Mouse (Mus musculus) neural tube, embryonic 15.5 days (tissue): ENCODE data around the gene Pank1. TPM values are rescaled to one million over a fixed set of nuclear protein-coding genes. Genes with fewer than 3 reads are reported as not detected.

Experiments used
- ATAC-seq: fragments of 200-750 bp; cut with Nextera tagmentation; 2 replicates; pipeline ENCODE4 v1.8.0; 2017; ENCODE audit warnings: mild to moderate bottlenecking, moderate TSS enrichment, moderate library complexity; ENCODE audit not compliant: low FRiP score
- H3K27ac ChIP-seq: fragments of 300-500 bp; sonication (generic); replicated peaks from 2 replicates; pipeline ENCODE4 v1.5.1; 2015; ENCODE audit warnings: mild to moderate bottlenecking, inconsistent platforms
- H3K27me3 ChIP-seq: fragments of 300-500 bp; sonication (generic); replicated peaks from 2 replicates; pipeline ENCODE4 v1.6.1; 2015; ENCODE audit warnings: inconsistent platforms
- H3K36me3 ChIP-seq: fragments of 300-500 bp; sonication (generic); 2 replicates; pipeline ENCODE4 v1.6.1; 2015; ENCODE audit warnings: inconsistent platforms
- H3K4me1 ChIP-seq: fragments of 300-500 bp; sonication (generic); 2 replicates; pipeline ENCODE4 v1.6.1; 2015; ENCODE audit warnings: inconsistent platforms
- H3K4me2 ChIP-seq: fragments of 300-500 bp; sonication (generic); 2 replicates; pipeline ENCODE4 v1.6.1; 2015; ENCODE audit warnings: inconsistent platforms, mild to moderate bottlenecking, moderate library complexity
- H3K4me3 ChIP-seq: fragments of 300-500 bp; sonication (generic); replicated peaks from 2 replicates; pipeline ENCODE4 v1.5.1; 2015; ENCODE audit warnings: mild to moderate bottlenecking, inconsistent platforms
- H3K9ac ChIP-seq: fragments of 300-500 bp; sonication (generic); replicated peaks from 2 replicates; pipeline ENCODE4 v1.6.1; 2015; ENCODE audit warnings: mild to moderate bottlenecking, inconsistent platforms
- H3K9me3 ChIP-seq: fragments of 300-500 bp; sonication (generic); replicated peaks from 2 replicates; pipeline ENCODE4 v1.6.1; 2016; ENCODE audit warnings: inconsistent platforms
- WGBS: fragments of 180-500 bp; shearing (Covaris S2); methylation state at CpG from one replicate; pipeline ENCODE4 v1.1.7; 2015; ENCODE audit warnings: mixed read lengths; 5-methylcytosine and 5-hydroxymethylcytosine counted together
- polyA plus RNA-seq: library from polyadenylated mRNA; unstranded; fragments of >200 nt; fragmentation: Nextera tagmentation; extraction: Ambion mirVana; gene quantifications from 2 replicates; pipeline ENCODE4 v1.2.1, GENCODE M21; 2015

The Pank1 gene
- polyA plus RNA-seq: 9.7 and 10.7 TPM in 2 replicates

GRCm38 (mm10) chr19:34878603-34879541 is at the start of gene Pank1:
Pank1 (minus strand) TSS chr19:34879455.
- H3K27ac ChIP-seq: peak within 1 kb of the TSS; percentile 97
- no peaks in the 10 kb centered on the region for H3K36me3 ChIP-seq
- no peaks in the 10 kb centered on the region for H3K9me3 ChIP-seq
- peaks cover 25% of the 10 kb centered on the region for H3K4me1 ChIP-seq
- peak; percentile 80 for ATAC-seq
- WGBS: under 1% methylated on average over 94 of the region's 96 CpGs
- peak within 1 kb of the TSS; percentile 89 for H3K9ac ChIP-seq
- peak within 1 kb of the TSS; percentile 81 for H3K4me2 ChIP-seq
- H3K27me3 ChIP-seq: no peaks in the 10 kb centered on the region
- H3K4me3 ChIP-seq: peak within 1 kb of the TSS; percentile 75

DNA sequence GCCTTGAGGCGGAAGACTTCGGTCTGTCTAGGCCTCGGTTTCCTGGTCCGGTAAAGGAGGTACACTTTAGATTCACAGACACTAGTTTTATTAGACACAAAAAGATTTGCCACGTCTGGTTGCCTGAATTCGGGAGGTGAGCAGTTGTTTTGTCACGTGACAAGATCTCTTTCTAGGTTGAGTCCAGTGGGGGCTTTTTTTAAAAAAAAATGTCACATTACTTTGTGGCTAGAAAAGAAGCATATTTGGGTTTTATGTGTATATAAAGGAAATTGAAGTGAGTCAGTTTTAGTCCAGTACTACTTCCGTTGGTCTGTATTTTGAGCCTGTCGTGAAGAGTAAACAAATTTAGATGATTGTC is 43.3 kb upstream of the Pank1 start:
- Histone ChIP-seq H3K4me2 (peak overlapping the region; percentile 70), H3K4me3 (peak overlapping the region; percentile 85), H3K36me3 (no peaks in the 10 kb centered on the region), H3K9ac (peak overlapping the region; percentile 67), H3K27ac (no peak overlapping the region), H3K9me3 (no peaks in the 10 kb centered on the region), H3K4me1 (peaks cover 9% of the 10 kb centered on the region), H3K27me3 (no peaks in the 10 kb centered on the region)
- under 1% methylated on average over 9 of the region's 9 CpGs for WGBS
- ATAC-seq: no peak

GRCm38 (mm10) chr19:34921652-34922602 is 42.7 kb upstream of the Pank1 start, which contains the start of gene Kif20b:
Kif20b (plus strand) TSS chr19:34922361.
- peak; percentile 98 for ATAC-seq
- no peaks in the 10 kb centered on the region for H3K27me3 ChIP-seq
- H3K27ac ChIP-seq: peak within 1 kb of the TSS; percentile 77
- WGBS: under 1% methylated on average over 57 of the region's 57 CpGs
- H3K36me3 ChIP-seq: no peaks in the 10 kb centered on the region
- peak within 1 kb of the TSS; percentile 67 for H3K9ac ChIP-seq
- peak within 1 kb of the TSS; percentile 85 for H3K4me3 ChIP-seq
- no peaks in the 10 kb centered on the region for H3K9me3 ChIP-seq
- peak within 1 kb of the TSS; percentile 70 for H3K4me2 ChIP-seq
- peaks cover 9% of the 10 kb centered on the region for H3K4me1 ChIP-seq

- Histone ChIP-seq H3K9ac (0 out of 2 replicates have a peak overlapping the region, but pooled peaks have one; percentile 67), H3K4me2 (peak overlapping the region; percentile 70), H3K27me3 (no peaks in the 10 kb centered on the region), H3K4me1 (peaks cover 9% of the 10 kb centered on the region), H3K27ac (peak overlapping the region; percentile 77), H3K9me3 (no peaks in the 10 kb centered on the region), H3K4me3 (peak overlapping the region; percentile 85), H3K36me3 (no peaks in the 10 kb centered on the region)
- WGBS: 23% methylated on average over 7 of the region's 7 CpGs
- peak; percentile 22; the same call in 1 of the 2 replicates for ATAC-seq
Observed at GRCm38 (mm10) chr19:34921253-34921651, 42.0 kb upstream of the Pank1 start.

DNA sequence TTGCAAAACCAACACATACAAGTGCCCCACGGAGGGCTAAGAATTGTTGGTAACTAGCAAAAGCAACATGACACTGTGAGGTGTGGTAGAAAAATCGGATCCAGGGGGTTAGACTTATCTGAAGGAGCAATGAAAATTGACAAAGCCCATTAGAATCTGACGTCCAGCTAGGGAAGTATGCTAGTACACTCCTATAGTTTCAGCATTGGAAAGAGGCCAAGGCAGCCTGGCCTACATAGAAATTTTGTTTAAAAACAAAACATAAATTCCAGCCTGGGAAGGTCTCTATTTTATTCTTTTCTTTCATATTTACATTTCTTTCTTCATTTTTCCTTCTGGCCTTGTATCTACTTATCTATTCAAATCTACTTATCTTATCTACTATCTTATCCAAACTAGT is 41.3 kb upstream of the Pank1 start:
- 79% methylated on average over 3 of the region's 3 CpGs for WGBS
- Histone ChIP-seq H3K4me3 (no peak overlapping the region), H3K4me2 (no peak overlapping the region), H3K27me3 (no peaks in the 10 kb centered on the region), H3K9me3 (no peaks in the 10 kb centered on the region), H3K4me1 (peaks cover 9% of the 10 kb centered on the region), H3K36me3 (no peaks in the 10 kb centered on the region), H3K9ac (no peak overlapping the region), H3K27ac (no peak overlapping the region)
- ATAC-seq: no peak

DNA sequence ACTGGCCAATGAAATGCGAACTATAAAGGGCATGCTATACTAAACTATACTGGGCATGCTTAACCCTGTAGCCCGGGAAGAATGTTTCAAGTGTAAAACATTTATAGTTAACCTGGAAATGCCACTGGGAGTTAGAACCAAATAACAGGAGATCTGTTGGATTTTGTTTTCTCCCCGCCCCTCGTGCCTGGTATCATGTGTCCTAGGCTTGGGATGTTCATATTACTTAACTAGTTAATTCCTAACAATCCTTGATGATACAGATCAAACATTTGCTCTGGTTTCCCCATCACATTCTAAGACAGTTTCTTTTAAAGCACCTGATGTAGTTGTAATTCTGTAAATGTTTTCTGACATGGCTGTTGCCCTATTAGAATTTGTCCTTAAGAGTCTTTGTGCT is 40.8 kb upstream of the Pank1 start:
- no peak overlapping the region for H3K9ac ChIP-seq
- 90% methylated on average over 4 of the region's 4 CpGs for WGBS
- ATAC-seq: no peak

DNA sequence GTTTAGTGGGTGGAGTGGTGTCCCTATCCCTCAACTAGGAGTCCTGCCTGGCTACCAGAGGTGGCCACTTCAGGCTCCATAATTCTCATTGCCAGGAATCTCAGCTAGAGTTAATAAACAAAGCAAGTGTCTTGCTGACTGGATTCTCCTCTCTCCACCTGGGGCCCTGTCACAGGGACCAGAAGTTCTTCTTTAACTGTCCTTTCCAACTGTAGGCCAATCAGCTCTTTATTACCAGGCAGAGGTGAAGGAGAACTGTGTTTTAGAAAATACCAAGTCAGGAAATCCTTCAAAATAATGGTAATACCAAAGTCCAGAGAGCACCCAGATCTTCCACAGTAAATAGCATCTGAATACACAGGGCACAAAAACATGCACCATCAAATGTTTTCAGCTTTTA is 33.1 kb upstream of the Pank1 start:
- Histone ChIP-seq H3K27ac (no peak overlapping the region), H3K36me3 (no peaks in the 10 kb centered on the region), H3K9ac (no peak overlapping the region), H3K9me3 (no peaks in the 10 kb centered on the region), H3K27me3 (no peaks in the 10 kb centered on the region), H3K4me3 (no peak overlapping the region), H3K4me1 (no peaks in the 10 kb centered on the region), H3K4me2 (no peak overlapping the region)
- ATAC-seq: no peak

More for the DNA sequence above, 40.8 kb upstream of the Pank1 start:
- Histone ChIP-seq H3K27ac (no peak overlapping the region), H3K4me2 (no peak overlapping the region), H3K36me3 (no peaks in the 10 kb centered on the region), H3K4me3 (no peak overlapping the region), H3K27me3 (no peaks in the 10 kb centered on the region), H3K4me1 (peaks cover 9% of the 10 kb centered on the region), H3K9me3 (no peaks in the 10 kb centered on the region)

GRCm38 (mm10) chr19:34906772-34907171 is 27.5 kb upstream of the Pank1 start:
- Histone ChIP-seq H3K4me3 (no peak overlapping the region), H3K4me1 (no peaks in the 10 kb centered on the region), H3K9ac (no peak overlapping the region), H3K27me3 (no peaks in the 10 kb centered on the region), H3K9me3 (no peaks in the 10 kb centered on the region), H3K27ac (no peak overlapping the region), H3K4me2 (no peak overlapping the region), H3K36me3 (no peaks in the 10 kb centered on the region)
- no peak for ATAC-seq
- 81% methylated on average over 5 of the region's 5 CpGs for WGBS

DNA sequence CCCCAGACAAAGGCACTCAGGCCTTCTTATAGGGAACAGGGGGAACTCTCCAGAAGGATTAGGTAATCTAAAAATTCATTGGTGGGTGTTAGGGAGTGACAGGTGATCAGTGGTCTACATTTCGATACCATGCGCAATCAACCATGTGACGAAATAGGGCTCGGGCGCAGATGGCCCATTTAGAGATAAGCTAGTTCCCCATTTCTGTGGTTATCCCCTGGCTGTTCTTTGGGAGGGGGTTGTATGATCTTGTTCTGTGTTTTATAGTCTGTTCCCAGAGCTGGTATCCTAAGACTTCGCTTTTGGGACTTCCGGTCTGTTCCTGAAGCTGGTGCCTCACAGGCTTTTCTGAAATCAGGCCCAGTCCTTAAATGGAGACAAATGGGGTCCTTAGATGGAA is 26.2 kb upstream of the Pank1 start:
- no peak overlapping the region for H3K4me2 ChIP-seq
- no peak overlapping the region for H3K4me3 ChIP-seq
- no peak overlapping the region for H3K9ac ChIP-seq
- no peak for ATAC-seq
- no peaks in the 10 kb centered on the region for H3K27me3 ChIP-seq
- no peaks in the 10 kb centered on the region for H3K36me3 ChIP-seq
- no peaks in the 10 kb centered on the region for H3K4me1 ChIP-seq
- H3K27ac ChIP-seq: no peak overlapping the region
- 95% methylated on average over 7 of the region's 7 CpGs for WGBS
- H3K9me3 ChIP-seq: no peaks in the 10 kb centered on the region

DNA sequence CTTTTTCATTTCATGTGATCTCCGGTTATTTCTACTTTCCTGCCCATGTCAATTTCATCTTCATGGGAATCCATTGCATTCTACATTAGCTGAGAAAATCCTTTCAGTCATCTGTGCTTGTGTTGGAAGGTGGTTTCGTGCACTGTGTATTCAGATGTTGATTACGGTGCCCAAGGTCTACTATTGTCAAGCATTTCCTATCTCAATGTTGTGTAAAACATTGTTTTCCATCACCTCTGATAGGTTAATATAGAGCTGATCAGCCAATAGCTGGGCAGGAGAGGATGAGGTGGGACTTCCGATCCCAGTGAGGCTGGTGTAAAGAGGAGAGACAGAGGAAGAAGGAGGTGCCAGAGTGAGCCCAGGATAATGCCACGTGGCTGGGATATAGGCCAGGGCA is 24.8 kb upstream of the Pank1 start:
- 82% methylated on average over 5 of the region's 5 CpGs for WGBS
- Histone ChIP-seq H3K27ac (no peak overlapping the region), H3K4me2 (no peak overlapping the region), H3K4me3 (no peak overlapping the region), H3K36me3 (no peaks in the 10 kb centered on the region), H3K27me3 (no peaks in the 10 kb centered on the region), H3K9me3 (no peaks in the 10 kb centered on the region), H3K4me1 (no peaks in the 10 kb centered on the region), H3K9ac (no peak overlapping the region)
- ATAC-seq: no peak

DNA sequence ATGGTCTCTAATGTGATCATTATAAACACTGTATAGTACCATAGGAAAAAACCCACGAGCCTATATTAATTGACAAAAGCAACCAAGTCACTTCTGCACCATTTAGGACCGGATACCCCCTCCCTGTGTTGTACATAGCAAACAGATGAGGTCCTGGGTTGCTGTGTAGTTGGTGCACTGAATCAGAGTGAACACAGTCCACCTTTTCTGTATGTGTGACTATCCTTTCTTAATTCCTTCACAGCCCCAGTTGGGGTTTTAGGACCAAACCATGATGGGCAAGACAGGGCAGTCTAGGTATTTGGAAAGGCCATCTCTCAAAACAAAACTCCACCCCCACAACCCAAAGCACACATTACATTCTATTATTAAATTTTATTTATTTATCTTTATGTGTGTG is 22.5 kb upstream of the Pank1 start:
- Histone ChIP-seq H3K4me3 (no peak overlapping the region), H3K9me3 (no peaks in the 10 kb centered on the region), H3K27ac (no peak overlapping the region), H3K4me2 (no peak overlapping the region), H3K9ac (no peak overlapping the region), H3K36me3 (no peaks in the 10 kb centered on the region), H3K27me3 (no peaks in the 10 kb centered on the region), H3K4me1 (no peaks in the 10 kb centered on the region)
- ATAC-seq: no peak
- WGBS: 84% methylated on average over 2 of the region's 2 CpGs
